Mouse (Mus musculus) kidney, adult 9 months (tissue): ENCODE measurements around the gene Tstd1.

Experiments used
- DNase-seq: peaks from one replicate; pipeline ENCODE4 v3.0.0; 2022

Gene Tstd1

GRCm38 (mm10) chr1:171418660-171419059 is at the start of gene Tstd1:
Gene Tstd1 (plus strand): TSS chr1:171418872.
- peak; percentile 93 for DNase-seq

- peak; percentile 43 for DNase-seq
Observed at GRCm38 (mm10) chr1:171369845-171370556, 48.7 kb upstream of the Tstd1 start, which contains the start of gene Nectin4. Gene Nectin4 (plus strand): TSS chr1:171370099.

GRCm38 (mm10) chr1:171372880-171373279 is 45.8 kb upstream of the Tstd1 start:
- DNase-seq, result no peak

GRCm38 (mm10) chr1:171373946-171374345 is 44.7 kb upstream of the Tstd1 start:
- no peak for DNase-seq

- no peak for DNase-seq
Observed at GRCm38 (mm10) chr1:171375646-171376097, 43.0 kb upstream of the Tstd1 start.

- DNase-seq, result no peak
Observed at GRCm38 (mm10) chr1:171378298-171378697, 40.4 kb upstream of the Tstd1 start.

GRCm38 (mm10) chr1:171379935-171380599 is 38.6 kb upstream of the Tstd1 start:
- DNase-seq, result peak; percentile 79

GRCm38 (mm10) chr1:171382096-171382620 is 36.5 kb upstream of the Tstd1 start:
- DNase-seq, result no peak

- DNase-seq, result no peak
Observed at GRCm38 (mm10) chr1:171384361-171384760, 34.3 kb upstream of the Tstd1 start.

- no peak for DNase-seq
Observed at GRCm38 (mm10) chr1:171385171-171385570, 33.5 kb upstream of the Tstd1 start.

- DNase-seq, result no peak
Observed at GRCm38 (mm10) chr1:171387099-171387498, 31.6 kb upstream of the Tstd1 start.

- DNase-seq, result peak; percentile 46
Observed at GRCm38 (mm10) chr1:171388376-171389102, 30.1 kb upstream of the Tstd1 start, which contains the start of gene Arhgap30. Gene Arhgap30 (plus strand): TSS chr1:171388954.

GRCm38 (mm10) chr1:171390101-171390500 is 28.6 kb upstream of the Tstd1 start:
- peak; percentile 22 for DNase-seq

GRCm38 (mm10) chr1:171401821-171402220 is 16.9 kb upstream of the Tstd1 start:
- DNase-seq, result no peak

- DNase-seq, result no peak
Observed at GRCm38 (mm10) chr1:171402991-171403390, 15.7 kb upstream of the Tstd1 start.

- no peak for DNase-seq
Observed at GRCm38 (mm10) chr1:171407263-171407662, 11.4 kb upstream of the Tstd1 start.

- no peak for DNase-seq
Observed at GRCm38 (mm10) chr1:171410231-171410630, 8.4 kb upstream of the Tstd1 start.

GRCm38 (mm10) chr1:171410947-171411484 is 7.7 kb upstream of the Tstd1 start, which contains the start of gene Usf1:
Gene Usf1 (plus strand): TSS chr1:171411313.
- DNase-seq, result peak; percentile 96

GRCm38 (mm10) chr1:171411492-171411941 is 7.2 kb upstream of the Tstd1 start:
- no peak for DNase-seq

- DNase-seq, result peak; percentile 32
Observed at GRCm38 (mm10) chr1:171412001-171412441, 6.7 kb upstream of the Tstd1 start.

GRCm38 (mm10) chr1:171412446-171412845 is 6.2 kb upstream of the Tstd1 start:
- DNase-seq, result no peak

GRCm38 (mm10) chr1:171413608-171414007 is 5.1 kb upstream of the Tstd1 start:
- no peak for DNase-seq
